Mouse (Mus musculus) lung, adult 2 months (tissue): ENCODE measurements around the gene Med26. TPM values are rescaled to one million over a fixed set of nuclear protein-coding genes. Genes with fewer than 3 reads are reported as not detected.

Source experiments
- DNase-seq: peaks from one replicate; pipeline ENCODE4 v3.0.0; 2022
- H3K4me1 ChIP-seq: fragments of 200-500 bp; 2 replicates; pipeline ENCODE4 v1.6.1; 2011; ENCODE audit warnings: low read length; ENCODE audit not compliant: control insufficient read depth, insufficient read depth
- H3K4me3 ChIP-seq: fragments of 200-500 bp; replicated peaks from 2 replicates; pipeline ENCODE3; 2011; ENCODE audit warnings: low read depth, mild to moderate bottlenecking, control low read depth, low read length; ENCODE audit errors: extremely low read depth
- CTCF ChIP-seq: fragments of 200-500 bp; IDR thresholded peaks from 2 replicates; pipeline ENCODE4 v1.5.1; 2011; ENCODE audit warnings: mild to moderate bottlenecking, low read length, control low read depth; ENCODE audit not compliant: insufficient read depth
- POLR2A ChIP-seq: fragments of 200-500 bp; IDR thresholded peaks from 2 replicates; pipeline ENCODE4 v1.6.1; 2011; ENCODE audit warnings: low read depth, mild to moderate bottlenecking, control low read depth, low read length, borderline replicate concordance; ENCODE audit errors: extremely low read depth
- WGBS: fragments of 180-500 bp; shearing (Covaris S2); methylation state at CpG from one replicate; pipeline ENCODE4 v1.1.7; 2018; 5-methylcytosine and 5-hydroxymethylcytosine counted together
- polyA plus RNA-seq: library from polyadenylated mRNA; depleted of rRNA; stranded (reverse); fragments of >200 nt; gene quantifications from 2 replicates; pipeline ENCODE4 v1.2.3, GENCODE M21; 2012

Gene Med26
- polyA plus RNA-seq, 1 experiment: 10.0 TPM

- no peak for TF ChIP-seq CTCF
- TF ChIP-seq POLR2A: no peak
- H3K4me3 ChIP-seq: peak overlapping the region; percentile 85
- DNase-seq: no peak
- 13% methylated on average over 8 of the region's 8 CpGs for WGBS
- H3K4me1 ChIP-seq: peaks cover 13% of the 10 kb centered on the region
Observed at GRCm38 (mm10) chr8:72493381-72493780, 54.7 kb downstream of the Med26 start.

- peaks cover 13% of the 10 kb centered on the region for H3K4me1 ChIP-seq
- peak overlapping the region; percentile 85 for H3K4me3 ChIP-seq
- no peak for TF ChIP-seq CTCF
- peak; percentile 31; the same call in 1 of the 2 replicates for TF ChIP-seq POLR2A
- DNase-seq: peak; percentile 100
- WGBS: 1% methylated on average over 56 of the region's 56 CpGs
Observed at GRCm38 (mm10) chr8:72492622-72493081, 55.4 kb downstream of the Med26 start.

GRCm38 (mm10) chr8:72491680-72492621, 56.1 kb downstream of the Med26 start, which contains the start of gene Slc35e1:
Gene Slc35e1, minus strand, starts transcription at chr8:72492614.
- TF ChIP-seq CTCF: no peak
- TF ChIP-seq POLR2A: peak; percentile 28; the same call in 1 of the 2 replicates
- WGBS: under 1% methylated on average over 93 of the region's 98 CpGs
- peak; percentile 28 for DNase-seq
- H3K4me1 ChIP-seq: peaks cover 13% of the 10 kb centered on the region
- H3K4me3 ChIP-seq: peak within 1 kb of the TSS; percentile 90

GRCm38 (mm10) chr8:72491017-72491416, 57.1 kb downstream of the Med26 start:
- no peak overlapping the region for H3K4me3 ChIP-seq
- H3K4me1 ChIP-seq: peaks cover 13% of the 10 kb centered on the region
- no peak for DNase-seq
- 72% methylated on average over 2 of the region's 2 CpGs for WGBS
- TF ChIP-seq POLR2A (no peak), CTCF (no peak)

GRCm38 (mm10) chr8:72487014-72487413, 61.1 kb downstream of the Med26 start:
- no peak overlapping the region for H3K4me3 ChIP-seq
- no peak for DNase-seq
- peaks cover 7% of the 10 kb centered on the region for H3K4me1 ChIP-seq
- no peak for TF ChIP-seq CTCF
- TF ChIP-seq POLR2A: no peak

GRCm38 (mm10) chr8:72485456-72486199, 62.4 kb downstream of the Med26 start:
- Histone ChIP-seq H3K4me3 (no peak overlapping the region), H3K4me1 (no peaks in the 10 kb centered on the region)
- WGBS: 61% methylated on average over 6 of the region's 6 CpGs
- TF ChIP-seq CTCF (no peak), POLR2A (no peak)
- DNase-seq: peak; percentile 27

- WGBS: under 1% methylated on average over 80 of the region's 80 CpGs
- H3K4me1 ChIP-seq: peaks cover 7% of the 10 kb centered on the region
- DNase-seq: peak; percentile 95
- peak within 1 kb of the TSS; percentile 76 for H3K4me3 ChIP-seq
- TF ChIP-seq CTCF (no peak), POLR2A (peak; percentile 80; the same call in 1 of the 2 replicates)
Observed at GRCm38 (mm10) chr8:72474826-72475546, 73.1 kb downstream of the Med26 start, which contains the start of gene Cherp. Gene Cherp, minus strand, starts transcription at chr8:72475226.

- H3K4me1 ChIP-seq: peaks cover 2% of the 10 kb centered on the region; the same call in 1 of the 2 replicates
- no peak overlapping the region for H3K4me3 ChIP-seq
- TF ChIP-seq POLR2A (no peak), CTCF (no peak)
- whole genome bisulfite sequencing: 93% methylated on average over 7 of the region's 7 CpGs
- no peak for DNase-seq
Observed at GRCm38 (mm10) chr8:72470684-72471083, 77.4 kb downstream of the Med26 start.
